Mouse (Mus musculus) ES-E14 (cell line): ENCODE measurements around the gene Ngfr. TPM values are rescaled to one million over a fixed set of nuclear protein-coding genes. Genes with fewer than 3 reads are reported as not detected.

ENCODE experiments used
- DNase-seq: peaks from one replicate; pipeline ENCODE4 v3.0.0-alpha.2; 2013; ENCODE audit warnings: low read depth, low spot score
- H3K27ac ChIP-seq: 2 replicates; pipeline ENCODE4 v1.5.1; 2012; ENCODE audit warnings: low read depth, mild to moderate bottlenecking, low read length, moderate library complexity, mixed read lengths; ENCODE audit not compliant: poor library complexity, insufficient read depth, severe bottlenecking
- H3K36me3 ChIP-seq: 2 replicates; pipeline ENCODE4 v1.6.1; 2012; ENCODE audit warnings: mild to moderate bottlenecking, low read length, moderate library complexity, mixed read lengths; ENCODE audit not compliant: control insufficient read depth, poor library complexity, insufficient read depth, severe bottlenecking
- H3K4me1 ChIP-seq, 2 experiments: fragments of 150-350 bp in 1 of 2; sonication (generic) in 1 of 2; 2 replicates each; pipeline ENCODE4 v1.6.1; 2012; ENCODE audit warnings: low read length in 2 of 2, mild to moderate bottlenecking in 1 of 2, mixed read lengths in 1 of 2; ENCODE audit not compliant: control insufficient read depth in 2 of 2, insufficient read depth in 2 of 2, poor library complexity in 1 of 2
- H3K4me3 ChIP-seq, 2 experiments: fragments of 150-350 bp in 1 of 2; sonication (generic) in 1 of 2; 2 replicates each; pipeline ENCODE4 v1.5.1; 2012; ENCODE audit warnings: low read length in 2 of 2, low read depth in 1 of 2, mild to moderate bottlenecking in 1 of 2, mixed read lengths in 1 of 2; ENCODE audit not compliant: insufficient read depth in 1 of 2, poor library complexity in 1 of 2, severe bottlenecking in 1 of 2
- H3K9ac ChIP-seq: 2 replicates; pipeline ENCODE4 v1.6.1; 2012; ENCODE audit warnings: low read depth, mild to moderate bottlenecking, low read length, mixed read lengths; ENCODE audit not compliant: poor library complexity, insufficient read depth, severe bottlenecking
- H3K9me3 ChIP-seq: fragments of 150-350 bp; sonication (generic); 2 replicates; pipeline ENCODE4 v1.6.1; 2012; ENCODE audit warnings: low read depth, mild to moderate bottlenecking, low read length; ENCODE audit not compliant: control insufficient read depth, insufficient read depth
- CHD2 ChIP-seq: IDR thresholded peaks from 2 replicates; pipeline ENCODE4 v1.6.1; 2014; ENCODE audit warnings: mild to moderate bottlenecking, low read depth, low read length, inconsistent platforms
- HCFC1 ChIP-seq: IDR thresholded peaks from 2 replicates; pipeline ENCODE4 v1.6.1; 2012; ENCODE audit warnings: low read length, inconsistent platforms, borderline replicate concordance; ENCODE audit not compliant: insufficient read depth
- MAFK ChIP-seq: IDR thresholded peaks from 2 replicates; pipeline ENCODE4 v1.6.1; 2014; ENCODE audit warnings: mild to moderate bottlenecking, low read depth, low read length, inconsistent platforms; ENCODE audit not compliant: insufficient read depth
- ZC3H11A ChIP-seq: IDR thresholded peaks from 2 replicates; pipeline ENCODE4 v1.6.1; 2012; ENCODE audit warnings: low read depth, mild to moderate bottlenecking, inconsistent platforms, low read length, borderline replicate concordance
- ZNF384 ChIP-seq: IDR thresholded peaks from 2 replicates; pipeline ENCODE4 v1.6.1; 2012; ENCODE audit warnings: low read depth, low read length, inconsistent platforms
- in situ Hi-C, 2 experiments: fragments of 600-800 bp; cut with MboI; formaldehyde crosslinking; loops; one replicate each; pipeline ENCODE4 v1.15.1; 2025; ENCODE audit warnings: low sequenced_read_pairs in 2 of 2, inconsistent platforms in 1 of 2; ENCODE audit not compliant: unreplicated experiment in 2 of 2
- total RNA-seq: library from RNA; depleted of rRNA; stranded (reverse); fragments of 300-350 nt; gene quantifications from 2 replicates; pipeline ENCODE4 v1.2.3, GENCODE M21; 2012

The Ngfr gene
- total RNA-seq, 1 experiment, result 19.9 TPM

DNA sequence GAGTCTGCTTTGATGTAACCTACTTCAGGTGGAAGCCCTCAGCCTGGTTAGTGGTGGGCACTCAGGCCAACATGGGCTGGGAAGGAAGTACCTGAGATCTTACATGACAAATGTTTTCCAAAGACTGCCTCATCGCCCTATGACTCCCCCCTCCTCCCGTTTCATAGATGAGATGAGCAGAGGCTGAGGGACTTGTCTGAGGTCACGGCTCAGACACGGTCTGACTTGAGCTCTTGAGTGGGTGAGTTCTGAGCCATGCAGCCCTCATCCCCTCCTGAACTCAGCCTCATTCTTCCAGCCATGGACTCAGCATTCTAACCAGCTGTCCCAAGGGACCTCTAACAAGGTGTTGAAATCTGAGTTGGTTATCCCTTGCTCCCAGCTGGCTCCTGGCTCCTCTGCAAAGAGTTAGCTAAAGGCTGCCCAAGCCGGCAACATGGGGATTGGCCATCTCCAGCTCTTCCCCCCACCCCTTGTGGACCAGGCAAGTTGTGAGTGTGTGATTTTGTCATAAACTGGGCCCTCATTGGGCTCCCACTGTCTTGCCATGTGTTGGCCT is 32.4 kb upstream of the Ngfr start:
- Histone ChIP-seq H3K9ac (no peak overlapping the region), H3K27ac (no peak overlapping the region), H3K36me3 (no peaks in the 10 kb centered on the region), H3K4me1 (peaks cover 21 to 46% of the 10 kb centered on the region in 2 experiments), H3K4me3 (no peak overlapping the region), H3K9me3 (no peaks in the 10 kb centered on the region)
- in situ Hi-C loops, result no loop called here
- DNase-seq, result no peak
- no peak for TF ChIP-seq HCFC1
- TF ChIP-seq MAFK, result no peak

DNA sequence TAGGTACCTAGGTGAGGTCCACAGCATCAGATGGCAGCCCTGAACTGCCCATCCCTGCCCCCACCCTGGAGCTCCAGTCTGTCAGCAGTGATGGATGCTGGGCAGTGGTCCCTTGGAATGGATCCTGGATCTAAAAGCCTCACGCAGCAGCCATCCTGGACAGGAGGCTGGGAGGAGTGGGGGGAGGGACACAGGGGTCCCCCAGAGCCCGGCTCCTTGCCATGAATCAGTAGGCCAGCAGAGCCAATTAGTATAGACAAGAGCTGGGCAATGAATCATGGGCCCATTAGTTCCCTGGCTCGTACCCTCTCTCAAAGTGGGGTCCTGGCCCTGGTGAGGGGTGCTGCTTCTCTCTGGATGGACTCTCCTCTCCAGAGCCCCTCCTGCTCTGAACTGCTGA is 31.5 kb upstream of the Ngfr start:
- no peak for TF ChIP-seq ZC3H11A
- TF ChIP-seq MAFK, result no peak
- no peak for TF ChIP-seq ZNF384
- no peak for TF ChIP-seq HCFC1
- TF ChIP-seq CHD2, result no peak
- no peaks in the 10 kb centered on the region for H3K36me3 ChIP-seq
- H3K4me3 ChIP-seq, result no peak overlapping the region
- H3K27ac ChIP-seq, result no peak overlapping the region
- no peak for DNase-seq
- H3K9ac ChIP-seq, result no peak overlapping the region
- peaks cover 21 to 47% of the 10 kb centered on the region in 2 experiments for H3K4me1 ChIP-seq
- in situ Hi-C loops, result no loop called here
- no peaks in the 10 kb centered on the region for H3K9me3 ChIP-seq

DNA sequence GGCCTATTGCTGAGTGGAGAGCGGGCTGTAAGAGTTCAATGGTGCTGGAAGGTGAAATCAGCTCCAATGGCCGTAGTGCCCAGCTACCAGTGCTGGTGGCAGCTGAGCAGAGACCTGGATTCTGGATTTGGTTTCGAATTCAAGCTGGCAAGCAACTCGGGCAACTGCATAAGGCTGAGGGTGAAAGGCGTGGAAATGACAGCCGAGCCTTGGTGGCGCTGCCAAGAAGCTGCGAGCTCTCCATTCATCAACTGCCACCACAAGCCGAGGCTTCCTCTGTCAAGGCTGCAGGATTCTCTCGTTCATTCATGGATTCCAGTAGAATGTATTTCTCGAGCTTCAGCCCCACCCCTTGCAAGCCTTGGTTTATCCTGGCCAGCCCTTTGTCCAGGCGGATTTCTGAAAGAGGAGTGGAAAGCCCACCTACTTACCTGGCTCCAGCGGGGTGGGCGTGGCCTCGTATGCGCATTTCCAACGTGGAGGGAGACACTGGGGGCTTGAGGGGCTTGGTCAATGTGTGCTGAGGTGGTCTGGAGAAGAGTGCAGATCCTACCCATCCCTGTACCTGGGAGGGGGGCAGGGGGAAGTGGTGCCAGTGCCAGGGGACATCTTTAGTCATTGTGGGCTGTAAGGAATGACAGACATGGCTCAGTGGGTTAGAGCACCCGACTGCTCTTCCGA is 30.4 kb upstream of the Ngfr start:
- TF ChIP-seq MAFK, result no peak
- no peak for TF ChIP-seq CHD2
- TF ChIP-seq ZNF384, result no peak
- H3K4me3 ChIP-seq, result no peak overlapping the region
- no peak for DNase-seq
- H3K9me3 ChIP-seq, result no peaks in the 10 kb centered on the region
- H3K27ac ChIP-seq, result no peak overlapping the region
- no peaks in the 10 kb centered on the region for H3K36me3 ChIP-seq
- H3K9ac ChIP-seq, result no peak overlapping the region
- in situ Hi-C loops, result no loop called here
- H3K4me1 ChIP-seq, result peaks cover 17 to 42% of the 10 kb centered on the region in 2 experiments

DNA sequence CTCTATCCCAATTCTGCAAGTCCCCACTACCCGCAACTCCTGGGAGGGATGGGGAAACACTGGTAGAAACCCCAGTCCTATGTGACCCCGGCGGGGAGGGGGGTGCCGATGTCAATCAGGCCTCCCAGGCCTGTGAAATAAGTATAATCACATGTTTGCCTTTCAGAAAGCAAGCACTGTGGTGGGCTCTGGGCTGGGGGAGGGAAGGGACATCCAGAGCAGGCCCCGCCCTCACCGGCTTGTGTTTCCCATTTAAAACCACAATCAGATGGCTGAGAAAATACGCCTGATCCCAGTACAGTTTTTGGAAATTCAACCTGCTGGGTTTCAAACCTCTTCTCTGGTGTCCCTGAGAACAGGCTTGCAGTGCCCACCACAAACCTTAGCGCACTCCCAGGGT is 27.2 kb upstream of the Ngfr start:
- H3K9me3 ChIP-seq, result no peaks in the 10 kb centered on the region
- no peak for DNase-seq
- no peak overlapping the region for H3K27ac ChIP-seq
- no peak overlapping the region for H3K9ac ChIP-seq
- peaks cover 14 to 45% of the 10 kb centered on the region in 2 experiments for H3K4me1 ChIP-seq
- no peaks in the 10 kb centered on the region for H3K36me3 ChIP-seq
- in situ Hi-C loops, result no loop called here
- no peak overlapping the region for H3K4me3 ChIP-seq
- TF ChIP-seq HCFC1 (no peak), CHD2 (no peak), MAFK (no peak), ZC3H11A (no peak), ZNF384 (no peak)

DNA sequence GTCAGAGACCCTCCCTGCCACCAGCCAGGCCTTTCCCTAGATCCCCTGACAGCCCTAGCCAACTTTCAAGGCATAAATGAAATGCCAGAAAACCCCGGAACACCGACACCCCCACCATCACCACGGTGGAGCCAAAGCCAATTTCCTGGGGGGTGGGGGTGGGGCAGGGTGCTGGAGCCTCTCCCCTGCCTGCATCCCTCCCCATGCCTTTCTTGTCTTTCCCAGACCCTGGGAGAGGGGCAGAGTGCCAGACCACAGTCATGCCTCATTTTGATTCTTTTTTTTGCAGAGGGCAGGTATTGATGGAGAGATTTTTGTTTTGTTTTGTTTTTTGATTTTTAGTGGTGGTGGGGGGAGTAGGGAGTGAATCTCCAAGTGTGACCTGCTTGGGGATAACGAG is 23.7 kb upstream of the Ngfr start:
- DNase-seq, result no peak
- Histone ChIP-seq H3K4me3 (no peak overlapping the region), H3K27ac (no peak overlapping the region), H3K9me3 (no peaks in the 10 kb centered on the region), H3K36me3 (no peaks in the 10 kb centered on the region), H3K4me1 (peaks cover 5 to 19% of the 10 kb centered on the region in 2 experiments; a peak in 3 of 4 replicates), H3K9ac (no peak overlapping the region)
- TF ChIP-seq HCFC1 (no peak), MAFK (no peak), ZNF384 (no peak), CHD2 (no peak), ZC3H11A (no peak)
- in situ Hi-C loops, result no loop called here
